Mouse (Mus musculus) kidney, postnatal 0 days (tissue): ENCODE data around the gene Ear2. TPM values are rescaled to one million over a fixed set of nuclear protein-coding genes. Genes with fewer than 3 reads are reported as not detected.
"Not testable (repeated sequence)": the region's sequence is repeated elsewhere in the genome, so short reads cannot be mapped to it uniquely, and the experiment has no call there.

ENCODE experiments used
- ATAC-seq: fragments of 200-750 bp; cut with Nextera tagmentation; replicated peaks from 2 replicates; pipeline ENCODE4 v1.8.0; 2017; ENCODE audit warnings: low read depth, moderate number of reproducible peaks, moderate TSS enrichment, moderate library complexity; ENCODE audit not compliant: low FRiP score
- DNase-seq: peaks from one replicate; pipeline ENCODE4 v3.0.0-alpha.2; 2016; ENCODE audit warnings: low spot score
- H3K27ac ChIP-seq: fragments of 300-500 bp; sonication (generic); 2 replicates; pipeline ENCODE4 v1.5.1; 2014; ENCODE audit warnings: mild to moderate bottlenecking
- H3K27me3 ChIP-seq: fragments of 300-500 bp; sonication (generic); 2 replicates; pipeline ENCODE4 v1.6.1; 2014; ENCODE audit warnings: low read length, mixed read lengths; ENCODE audit not compliant: insufficient read depth
- H3K36me3 ChIP-seq: fragments of 300-500 bp; sonication (generic); 2 replicates; pipeline ENCODE4 v1.6.1; 2014; ENCODE audit warnings: low read length, mixed read lengths; ENCODE audit not compliant: insufficient read depth
- H3K4me1 ChIP-seq: fragments of 300-500 bp; sonication (generic); replicated peaks from 2 replicates; pipeline ENCODE4 v1.6.1; 2014; ENCODE audit warnings: antibody characterized with exemption, low read length, mixed read lengths; ENCODE audit not compliant: insufficient read depth
- H3K4me2 ChIP-seq: fragments of 300-500 bp; sonication (generic); 2 replicates; pipeline ENCODE4 v1.6.1; 2014; ENCODE audit warnings: mild to moderate bottlenecking, low read length, moderate library complexity, mixed read lengths
- H3K4me3 ChIP-seq: fragments of 300-500 bp; sonication (generic); replicated peaks from 2 replicates; pipeline ENCODE4 v1.5.1; 2014; ENCODE audit warnings: low read depth, low read length
- H3K9ac ChIP-seq: fragments of 300-500 bp; sonication (generic); 2 replicates; pipeline ENCODE4 v1.6.1; 2014; ENCODE audit warnings: low read depth, low read length
- H3K9me3 ChIP-seq: fragments of 300-500 bp; sonication (generic); replicated peaks from 2 replicates; pipeline ENCODE4 v1.6.1; 2016; ENCODE audit warnings: low read length, inconsistent platforms, mixed read lengths
- CTCF ChIP-seq: IDR thresholded peaks from 2 replicates; pipeline ENCODE4 v1.5.1; 2016; ENCODE audit warnings: antibody characterized with exemption, low read depth, mild to moderate bottlenecking, moderate library complexity
- WGBS: fragments of 180-500 bp; shearing (Covaris S2); extraction: QIAGEN DNeasy Blood & Tissue Kit; methylation state at CpG from one replicate; pipeline ENCODE4 v1.1.7; 2014; 5-methylcytosine and 5-hydroxymethylcytosine counted together
- polyA plus RNA-seq: library from polyadenylated mRNA; unstranded; fragments of >200 nt; fragmentation: Nextera tagmentation; extraction: Ambion mirVana; gene quantifications from 2 replicates; pipeline ENCODE4 v1.2.1, GENCODE M21; 2015

The Ear2 gene
- polyA plus RNA-seq, 1 experiment from 2014 or later, result 0.28 TPM

- Histone ChIP-seq H3K9me3 (no peaks in the 10 kb centered on the region), H3K4me1 (no peaks in the 10 kb centered on the region), H3K36me3 (no peaks in the 10 kb centered on the region), H3K9ac (no peak overlapping the region), H3K27ac (no peak overlapping the region), H3K4me2 (no peak overlapping the region), H3K27me3 (no peaks in the 10 kb centered on the region), H3K4me3 (no peak overlapping the region)
- no peak for TF ChIP-seq CTCF
- DNase-seq (no peak), ATAC-seq (no peak)
Measured at GRCm38 (mm10) chr14:44110981-44111380, 8.5 kb downstream of the Ear2 start.

GRCm38 (mm10) chr14:44123551-44123950 is 21.1 kb downstream of the Ear2 start, which contains the start of gene Gm3327:
TSS of gene Gm3327 (plus strand) at chr14:44123851.
- not testable (repeated sequence) for H3K9me3 ChIP-seq, H3K4me3 ChIP-seq, H3K27ac ChIP-seq, H3K4me1 ChIP-seq, DNase-seq, H3K9ac ChIP-seq, H3K4me2 ChIP-seq, ATAC-seq, H3K27me3 ChIP-seq, H3K36me3 ChIP-seq
- WGBS, result 87% methylated on average over 3 of the region's 4 CpGs

Other genes with a start within 250 kb of the Ear2 start
- not detected in 2 replicates for gene Ear1, start 227.1 kb upstream of the Ear2 start, polyA plus RNA-seq
- gene Ear10, start 179.1 kb upstream of the Ear2 start, polyA plus RNA-seq, result not detected in 2 replicates
- 16.9 and 17.2 TPM in 2 replicates for gene Gm8113, start 177.3 kb upstream of the Ear2 start, polyA plus RNA-seq
- not detected in 2 replicates for gene Ang5, start 145.6 kb upstream of the Ear2 start, polyA plus RNA-seq
- not detected in 2 replicates for gene Ang6, start 100.4 kb upstream of the Ear2 start, polyA plus RNA-seq
- gene Gm3327, start 21.2 kb downstream of the Ear2 start, polyA plus RNA-seq, result not detected in 2 replicates
- gene Gm8212, start 95.0 kb downstream of the Ear2 start, polyA plus RNA-seq, result not detected in 2 replicates
- not detected in 2 replicates for gene 4930503E14Rik, start 110.6 kb downstream of the Ear2 start, polyA plus RNA-seq
- gene Gm8220, start 182.9 kb downstream of the Ear2 start, polyA plus RNA-seq, result not detected in 2 replicates
- gene Gm5930, start 235.9 kb downstream of the Ear2 start, polyA plus RNA-seq, result not detected in 2 replicates